ENCODE assay signal across 22 mouse cellular contexts in the genomic region with DNA sequence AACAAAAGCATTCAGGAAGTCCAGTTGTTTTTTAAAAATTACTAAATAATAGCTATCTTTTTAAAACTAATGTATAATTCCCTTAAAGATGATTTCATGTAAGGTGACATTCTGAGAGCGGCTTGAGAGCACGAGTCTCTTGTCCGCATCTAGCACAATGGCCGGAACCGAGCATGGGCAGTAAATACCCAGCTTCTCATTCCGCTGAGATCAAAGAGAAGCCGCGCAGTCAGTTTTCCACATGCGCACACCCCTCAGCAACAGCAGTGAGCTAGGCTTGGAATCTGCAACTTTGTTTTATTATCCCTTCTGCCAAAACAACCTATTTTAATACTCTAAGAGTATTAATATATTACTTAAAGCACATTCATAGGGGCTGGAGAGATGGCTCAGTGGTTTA. TPM values are rescaled to one million over a fixed set of nuclear protein-coding genes. Genes with fewer than 3 reads are reported as not detected.
DNase-seq lines count a peak whose midpoint lies in the region; ATAC-seq and TF ChIP-seq lines count a peak whose summit lies in the region.
"Had no signal": no experiment of that assay in that cellular context is flagged by ENCODE, and none has a peak within 500 bp of the region (broad histone marks: within the 10 kb centered on the region; RNA-seq: fewer than 3 reads in every experiment).

No protein-coding gene starts in this region.

- DNase-seq in heart, postnatal 25 days (ENCODE audit: low spot score): no peak
- DNase-seq in CH12.LX (ENCODE audit: extremely low read depth): no peak
- DNase-seq in R1 (ENCODE audit: low read depth, low spot score): peak; percentile 69
- no peak for DNase-seq in embryo, embryonic 9.5 days (ENCODE audit: extremely low spot score)
- DNase-seq: adrenal gland, postnatal 25 days; cerebellum, adult 11-12 months; cerebellum, adult 9-11 months; gastrocnemius, postnatal 10 days; heart, postnatal 14 days; kidney, adult 2 months; right cerebral cortex, adult 18-20 months; right cerebral cortex, postnatal 4 days; thymus, adult 2 months; thymus, postnatal 36 days had no signal

- H3K4me3 ChIP-seq in heart, embryonic 13.5 days: no peak overlapping the region
- peak overlapping the region in 1 of 3 experiments; percentile 28 for H3K4me3 ChIP-seq in CH12.LX (replicated peaks in 1 of 3; ENCODE audit: low read depth in 2 of 3, low read length in 2 of 3, poor library complexity in 1 of 3)
- H3K4me3 ChIP-seq in liver, embryonic 15.5 days (replicated peaks): no peak overlapping the region; the same call in 1 of the 2 replicates
- H3K4me3 ChIP-seq: forebrain, embryonic 13.5 days had no signal

- peaks cover 65% of the 10 kb centered on the region for H3K79me2 ChIP-seq in CH12.LX (replicated peaks; ENCODE audit: control insufficient read depth, extremely low read depth, insufficient read depth, poor library complexity, severe bottlenecking)

- ATAC-seq in heart, embryonic 13.5 days (ENCODE audit: extremely low read depth, insufficient number of reproducible peaks, low FRiP score, low TSS enrichment): no peak
- no peak for ATAC-seq in liver, embryonic 15.5 days (ENCODE audit: insufficient read depth)
- no peak for ATAC-seq in megakaryocyte progenitor cell, adult 5-6 weeks (replicated peaks; ENCODE audit: poor library complexity)
- ATAC-seq: forebrain, embryonic 13.5 days; hindbrain, embryonic 16.5 days; lung, postnatal 0 days; midbrain, embryonic 16.5 days had no signal

- H3K4me1 ChIP-seq in heart, embryonic 13.5 days: peaks cover 38% of the 10 kb centered on the region
- peaks cover 4 to 48% of the 10 kb centered on the region in 2 experiments; a peak in 3 of 4 replicates for H3K4me1 ChIP-seq in CH12.LX (ENCODE audit: control insufficient read depth in 1 of 2, insufficient read depth in 2 of 2)
- peaks cover 75% of the 10 kb centered on the region for H3K4me1 ChIP-seq in liver, embryonic 15.5 days (replicated peaks)

- no peaks in the 10 kb centered on the region for H3K36me3 ChIP-seq in heart, embryonic 13.5 days
- peaks cover 0 to 7% of the 10 kb centered on the region in 2 experiments for H3K36me3 ChIP-seq in CH12.LX (replicated peaks in 1 of 2; ENCODE audit: control insufficient read depth in 1 of 2, insufficient read depth in 1 of 2, low read length in 1 of 2)
- 0 out of 2 replicates have a peak, but pooled peaks cover 1% of the 10 kb centered on the region for H3K36me3 ChIP-seq in liver, embryonic 15.5 days (replicated peaks)

- no peak for TF ChIP-seq POLR2A in CH12.LX (IDR thresholded peaks at IDR 0.05; ENCODE audit: low read depth, low read length)

- no peak overlapping the region for H3K27ac ChIP-seq in heart, embryonic 13.5 days (replicated peaks)
- no peak overlapping the region for H3K27ac ChIP-seq in CH12.LX (ENCODE audit: insufficient read depth, low read depth)
- H3K27ac ChIP-seq in liver, embryonic 15.5 days (replicated peaks): peak overlapping the region; percentile 81
- H3K27ac ChIP-seq: forebrain, embryonic 13.5 days; macrophage had no signal

- in situ Hi-C loops in CH12.LX (cut with MboI; ENCODE audit: low pct_ligation_motif_present, low pct_unique_long_range_greater_than_20kb, low sequenced_read_pairs): no loop called here

- no peak for TF ChIP-seq RAD21 in CH12.LX (IDR thresholded peaks at IDR 0.05; ENCODE audit: low read depth, low read length)

- H3K9ac ChIP-seq in heart, embryonic 13.5 days: no peak overlapping the region
- no peak overlapping the region for H3K9ac ChIP-seq in CH12.LX (ENCODE audit: insufficient read depth, low read depth)
- no peak overlapping the region for H3K9ac ChIP-seq in liver, embryonic 15.5 days
- H3K9ac ChIP-seq: forebrain, embryonic 13.5 days had no signal

- no peak for TF ChIP-seq CTCF in CH12.LX (conservative IDR thresholded peaks at IDR 0.05 in 1 of 2, IDR thresholded peaks at IDR 0.05 in 1 of 2; ENCODE audit: low read depth in 2 of 2, low read length in 2 of 2)

- H3K27me3 ChIP-seq in heart, embryonic 13.5 days (replicated peaks): no peaks in the 10 kb centered on the region
- H3K27me3 ChIP-seq in CH12.LX (replicated peaks): no peaks in the 10 kb centered on the region
- H3K27me3 ChIP-seq in liver, embryonic 15.5 days: no peaks in the 10 kb centered on the region
- H3K27me3 ChIP-seq: forebrain, embryonic 13.5 days had no signal

- 88% methylated on average over 9 of the region's 9 CpGs for WGBS in heart, embryonic 13.5 days
- WGBS in liver, embryonic 15.5 days (ENCODE audit: insufficient replicate concordance): 81% methylated on average over 9 of the region's 9 CpGs

- H3K9me3 ChIP-seq in heart, embryonic 13.5 days: no peaks in the 10 kb centered on the region
- no peaks in the 10 kb centered on the region for H3K9me3 ChIP-seq in CH12.LX (replicated peaks; ENCODE audit: low read length)
- no peaks in the 10 kb centered on the region for H3K9me3 ChIP-seq in liver, embryonic 15.5 days (replicated peaks)
- H3K9me3 ChIP-seq: forebrain, embryonic 13.5 days had no signal

- intact Hi-C loops in heart, postnatal 25 days (cut with DNase I): no loop called here

- dilution Hi-C loops in CH12.LX (cut with MboI; ENCODE audit: extremely low pct_ligation_motif_present, extremely low pct_unique_long_range_greater_than_20kb, low sequenced_read_pairs): no loop called here

- peak overlapping the region; percentile 18; the same call in 1 of the 2 replicates for H3K4me2 ChIP-seq in heart, embryonic 13.5 days
- H3K4me2 ChIP-seq in CH12.LX (ENCODE audit: insufficient read depth, low read depth, poor library complexity, severe bottlenecking): peak overlapping the region; percentile 47; the same call in 1 of the 2 replicates
- H3K4me2 ChIP-seq in liver, embryonic 15.5 days: peak overlapping the region; percentile 63
- H3K4me2 ChIP-seq: forebrain, embryonic 13.5 days had no signal

- TF ChIP-seq EP300 in CH12.LX (IDR thresholded peaks at IDR 0.05; ENCODE audit: low read length): no peak

TF ChIP-seq in CH12.LX, 34 proteins besides CTCF, POLR2A, EP300 and RAD21:
- TF ChIP-seq SMC3 (IDR thresholded peaks at IDR 0.05; ENCODE audit: low read depth, low read length) (no peak), NRF1 (IDR thresholded peaks at IDR 0.05; ENCODE audit: low read depth, low read length) (peak; percentile 60), RCOR1 (conservative IDR thresholded peaks at IDR 0.05; ENCODE audit: low read depth, low read length) (no peak), JUN (IDR thresholded peaks at IDR 0.05; ENCODE audit: insufficient read depth, low read depth, low read length) (no peak), MAX (IDR thresholded peaks at IDR 0.05; ENCODE audit: low read length) (0 out of 2 replicates have a peak, but pooled peaks have one; percentile 21), MXI1 (IDR thresholded peaks at IDR 0.05; ENCODE audit: low read depth, low read length) (peak; percentile 37; the same call in 1 of the 2 replicates), ZC3H11A (IDR thresholded peaks at IDR 0.05; ENCODE audit: low read depth, low read length) (no peak), SIN3A (IDR thresholded peaks at IDR 0.05; ENCODE audit: low read length) (no peak), MEF2A (IDR thresholded peaks at IDR 0.05; ENCODE audit: borderline replicate concordance, low read depth, low read length) (no peak), TBP (conservative IDR thresholded peaks at IDR 0.05; ENCODE audit: low read depth, low read length) (0 out of 2 replicates have a peak, but pooled peaks have one; percentile 24), CHD2 (IDR thresholded peaks at IDR 0.05; ENCODE audit: low read length) (no peak)
TF ChIP-seq in CH12.LX: peak in this region for 4.

RNA-seq across cellular contexts. Expression of a gene that starts 6.3 kb away (rescaled TPM):
- polyA plus RNA-seq in heart, embryonic 13.5 days (2015; fragmentation: Nextera tagmentation; extraction: Ambion mirVana): 19.6 and 21.2 TPM in 2 replicates
- total RNA-seq in heart, postnatal 25 days (2021): 10 to 100 TPM; 33.0 to 34.0 TPM
- total RNA-seq in CH12.LX (2012; rRNA removed) (23.3 and 29.2 TPM in 2 replicates), CH12.LX (2014; rRNA removed) (37.3 and 39.3 TPM in 2 replicates)
- 18.7 and 21.9 TPM in 2 replicates for polyA plus RNA-seq in CH12.LX (2012; ENCODE audit: insufficient read length, low read depth)
- polyA plus RNA-seq in liver, embryonic 15.5 days (2015; fragmentation: Nextera tagmentation; extraction: Ambion mirVana): 37.5 and 40.0 TPM in 2 replicates
- total RNA-seq in megakaryocyte progenitor cell, adult 5-6 weeks (2015): 22.3 and 26.1 TPM in 2 replicates
- total RNA-seq in megakaryocyte progenitor cell, adult 5-6 weeks (2017): 22.8 and 29.3 TPM in 2 replicates

RNA-seq across cellular contexts. Expression of a gene that starts 16.2 kb away (rescaled TPM):
- 10.6 and 11.6 TPM in 2 replicates for polyA plus RNA-seq in heart, embryonic 13.5 days (2015; fragmentation: Nextera tagmentation; extraction: Ambion mirVana)
- total RNA-seq in heart, postnatal 25 days (2021): 1 to 10 TPM; 7.8 to 9.0 TPM
- total RNA-seq in CH12.LX (2012; rRNA removed): 6.5 and 7.7 TPM in 2 replicates
- 8.2 and 9.2 TPM in 2 replicates for total RNA-seq in CH12.LX (2014; rRNA removed)
- 9.1 TPM in 2 replicates for polyA plus RNA-seq in CH12.LX (2012; ENCODE audit: insufficient read length, low read depth)
- polyA plus RNA-seq in liver, embryonic 15.5 days (2015; fragmentation: Nextera tagmentation; extraction: Ambion mirVana): 6.9 and 7.1 TPM in 2 replicates
- total RNA-seq in megakaryocyte progenitor cell, adult 5-6 weeks (2015): 14.2 and 15.9 TPM in 2 replicates
- total RNA-seq in megakaryocyte progenitor cell, adult 5-6 weeks (2017): 21.2 and 25.6 TPM in 2 replicates
